Mouse (Mus musculus): ENCODE measurements around the gene Kif5a.

DNA sequence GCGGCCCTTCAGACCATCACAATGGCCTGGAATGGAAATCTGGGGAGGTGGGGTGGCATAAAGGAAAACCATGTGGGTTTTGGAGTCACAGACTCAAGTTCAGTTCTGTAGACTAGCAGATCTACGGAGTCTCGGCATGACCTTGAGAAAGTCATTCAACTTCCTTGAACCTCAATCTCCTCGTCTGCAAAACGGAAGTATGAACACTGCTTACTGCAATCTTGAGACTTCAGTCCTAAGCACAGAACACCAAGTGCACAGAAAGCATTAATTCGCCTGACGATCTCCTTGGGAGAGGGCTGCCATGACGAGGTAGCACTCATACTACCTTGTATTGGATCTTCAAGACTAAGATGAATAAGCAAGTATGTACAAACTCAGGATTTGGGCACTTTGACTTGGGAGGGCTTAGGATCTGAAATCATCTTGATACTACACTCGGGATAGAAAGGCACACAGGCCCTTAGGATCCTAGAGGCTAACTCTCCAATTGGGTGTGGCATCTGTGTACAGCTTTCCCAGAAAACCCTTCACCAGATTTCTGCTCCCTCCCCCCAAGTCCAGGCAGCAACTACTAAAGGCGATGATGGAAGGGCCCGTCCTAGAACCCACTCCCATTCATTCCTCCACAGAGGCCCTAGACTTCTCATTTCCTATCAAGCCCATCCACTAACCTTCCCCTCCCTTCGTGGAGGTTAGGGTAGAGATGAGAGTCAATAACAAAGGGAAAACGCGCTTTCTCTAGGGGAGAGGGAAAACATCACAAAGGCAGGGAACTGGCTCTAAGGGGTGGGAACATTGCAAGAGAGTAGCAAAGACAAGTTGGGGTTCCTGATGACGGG is 1.2 kb downstream of the Kif5a start:
- no peak for TF ChIP-seq POLR2A (IDR thresholded peaks at IDR 0.05; ENCODE audit: low read depth, low read length)
- TF ChIP-seq CTCF (conservative IDR thresholded peaks at IDR 0.05; ENCODE audit: insufficient read depth, insufficient read length, low read depth, low read length), result no peak
